Mouse (Mus musculus): ENCODE data around the gene Atg7.

GRCm38 (mm10) chr6:114848761-114849160 is 205.9 kb downstream of the Atg7 start:
- TF ChIP-seq CTCF (IDR thresholded peaks at IDR 0.05; ENCODE audit: low read depth) (no peak), EP300 (IDR thresholded peaks at IDR 0.05; ENCODE audit: low read depth) (no peak)
